Mouse (Mus musculus) cerebellum, adult 18-20 months (tissue): ENCODE data around the gene Brk1.

Source experiments
- DNase-seq, 2 experiments: peaks; one replicate each; pipeline ENCODE4 v3.0.0; 2021

Gene Brk1

DNA sequence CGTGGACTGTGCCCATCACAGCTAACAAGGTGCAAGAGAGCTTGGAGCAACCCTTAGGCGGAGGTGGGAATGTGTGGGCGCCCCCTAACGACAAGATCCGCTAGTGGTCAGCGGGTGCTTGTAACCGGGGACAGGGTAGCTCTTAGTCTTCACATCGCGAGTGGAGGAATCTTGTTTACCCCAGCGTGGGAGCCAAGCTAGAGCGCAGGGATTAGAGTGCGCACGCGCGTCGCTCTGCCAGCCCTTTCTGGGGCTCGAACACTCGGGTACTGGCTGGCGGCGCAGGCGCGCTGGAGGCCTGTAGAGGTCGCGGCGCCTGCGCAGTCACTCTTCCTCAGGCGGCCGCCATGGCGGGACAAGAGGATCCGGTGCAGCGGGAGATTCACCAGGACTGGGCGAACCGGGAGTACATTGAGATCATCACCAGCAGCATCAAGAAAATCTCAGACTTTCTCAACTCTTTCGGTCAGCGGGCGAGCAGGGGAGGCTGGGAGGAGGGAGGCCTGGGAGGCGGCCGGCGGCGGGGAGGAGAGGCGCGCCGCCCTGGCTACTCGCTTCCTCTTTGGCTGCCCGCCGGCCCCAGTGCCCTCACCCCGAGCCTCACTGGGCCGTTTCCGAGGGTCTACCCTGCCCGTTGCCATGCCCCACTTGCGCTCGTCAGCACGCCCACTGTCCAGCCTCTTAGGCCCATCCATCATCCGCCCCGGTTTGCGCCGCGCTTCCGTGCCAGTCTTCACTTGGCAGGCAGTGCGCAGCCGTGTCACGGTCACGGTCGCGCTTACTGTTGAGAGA is at the start of gene Brk1:
Gene Brk1, plus strand, starts transcription at position 341 of the 792 bp plus-strand sequence.
- peak; percentile 87 to 95 for DNase-seq

DNA sequence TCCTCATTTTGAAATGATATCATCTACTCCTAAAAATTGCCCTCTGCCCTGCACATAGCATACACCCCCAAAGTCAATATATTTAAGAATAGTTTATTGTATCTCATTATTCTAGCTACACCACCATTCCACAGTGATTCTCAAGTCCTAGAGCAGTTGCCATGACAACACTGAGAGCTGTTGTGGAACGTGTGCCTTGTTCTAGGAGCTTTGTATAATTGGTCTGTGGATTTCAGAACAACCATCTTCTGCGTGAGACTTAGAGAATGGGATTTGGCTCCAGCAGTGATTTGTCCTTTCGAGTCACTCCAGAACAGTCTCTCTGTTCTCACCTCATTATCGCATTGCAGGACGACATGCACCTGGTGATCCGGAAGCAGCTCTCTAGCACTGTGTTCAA is 44.8 kb upstream of the Brk1 start:
- no peak for DNase-seq

DNA sequence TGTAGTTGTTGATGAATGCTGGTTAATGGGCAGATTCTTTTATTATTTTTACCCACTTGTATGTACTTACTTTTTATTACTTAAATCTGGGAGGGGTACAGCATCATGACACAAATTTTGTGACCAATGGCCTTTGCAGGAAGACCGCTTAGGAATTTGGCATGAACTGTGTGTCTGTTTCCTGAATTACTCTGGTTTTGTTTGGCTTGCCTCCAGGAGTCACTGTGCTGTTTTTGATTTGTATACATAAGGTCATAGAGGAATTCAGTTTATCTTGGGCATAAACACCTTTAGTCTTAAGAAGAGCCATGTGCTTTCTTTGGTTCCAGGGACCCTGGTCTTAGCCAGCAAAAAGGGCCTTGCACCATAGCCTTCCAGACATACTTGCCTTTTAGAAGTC is 40.0 kb upstream of the Brk1 start:
- no peak for DNase-seq

DNA sequence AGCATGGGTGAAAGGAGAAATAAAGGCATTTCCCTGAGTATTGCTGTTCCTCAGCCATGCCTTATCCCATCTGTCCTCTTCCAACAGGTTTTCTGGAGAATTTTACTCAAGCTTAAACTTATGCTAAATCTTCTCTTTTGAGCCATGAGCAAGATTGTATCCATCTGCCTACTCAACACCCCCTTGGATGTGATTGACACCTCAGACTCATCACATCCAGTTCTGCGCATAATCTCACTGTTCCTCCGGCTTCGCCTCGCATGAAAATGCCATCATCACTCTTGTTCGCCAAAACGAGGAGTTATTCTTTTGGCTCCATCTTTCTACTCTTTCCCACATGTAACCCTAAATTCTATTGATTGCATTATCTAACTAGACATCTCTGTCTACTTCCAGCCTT is 28.5 kb upstream of the Brk1 start:
- DNase-seq, result no peak

DNA sequence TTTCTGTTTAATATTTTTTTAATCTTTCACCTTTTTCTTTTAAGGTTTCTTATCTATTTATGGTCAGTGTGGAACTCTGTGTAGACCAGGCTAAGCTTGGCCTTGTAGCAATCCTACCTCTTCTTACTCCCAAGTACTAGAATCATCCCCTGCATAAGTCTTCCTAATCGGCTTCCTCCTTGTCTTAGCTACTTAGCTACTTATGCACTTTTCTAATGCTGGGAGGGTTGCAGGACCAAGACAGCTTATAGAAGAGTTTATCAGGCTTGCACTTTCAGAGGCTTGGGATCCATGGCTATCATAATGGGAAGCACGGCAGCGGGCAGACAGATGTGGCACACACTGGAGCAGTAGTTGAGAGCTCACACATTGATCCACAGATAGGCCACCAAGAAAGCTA is 25.3 kb upstream of the Brk1 start:
- DNase-seq, result no peak

DNA sequence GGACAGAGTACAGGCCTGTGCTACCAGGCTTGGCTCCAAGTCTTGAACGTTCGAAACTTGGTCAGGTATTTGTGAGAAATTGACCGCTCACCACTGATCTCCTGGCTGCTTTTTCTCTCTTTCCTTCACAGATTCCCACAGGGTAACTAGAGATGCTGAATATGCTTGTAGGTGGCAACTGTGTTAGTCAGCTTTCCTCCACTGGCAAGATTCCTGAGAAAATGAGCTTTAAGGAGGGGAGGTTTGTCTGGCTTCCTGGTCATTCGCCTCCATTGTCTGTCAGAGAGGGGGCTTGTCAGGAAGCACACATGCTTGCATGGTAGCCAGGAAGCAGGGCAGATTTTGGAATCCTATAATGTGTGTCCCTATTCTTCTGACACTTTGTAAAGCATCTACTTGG is 21.5 kb upstream of the Brk1 start:
- no peak for DNase-seq

DNA sequence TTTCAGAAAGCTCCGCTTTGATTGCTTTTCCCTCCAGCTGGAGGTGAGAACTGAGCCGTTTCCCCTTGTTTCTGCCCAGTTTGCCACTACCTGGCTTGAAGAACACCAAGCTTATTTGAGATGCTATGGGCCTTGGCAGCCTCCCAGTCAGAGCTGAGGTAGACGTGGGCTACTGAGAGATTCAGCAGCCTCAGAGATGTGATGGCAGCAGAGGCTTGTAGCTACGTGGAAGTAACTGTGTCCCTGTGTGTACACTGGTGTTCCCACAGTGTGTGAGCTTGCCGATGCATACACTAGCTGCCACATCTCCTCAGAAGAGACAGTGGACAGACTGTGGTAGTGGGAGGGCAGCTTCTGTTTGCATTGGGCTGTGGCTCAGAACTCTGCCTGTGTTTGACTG is 19.5 kb upstream of the Brk1 start:
- no peak for DNase-seq

DNA sequence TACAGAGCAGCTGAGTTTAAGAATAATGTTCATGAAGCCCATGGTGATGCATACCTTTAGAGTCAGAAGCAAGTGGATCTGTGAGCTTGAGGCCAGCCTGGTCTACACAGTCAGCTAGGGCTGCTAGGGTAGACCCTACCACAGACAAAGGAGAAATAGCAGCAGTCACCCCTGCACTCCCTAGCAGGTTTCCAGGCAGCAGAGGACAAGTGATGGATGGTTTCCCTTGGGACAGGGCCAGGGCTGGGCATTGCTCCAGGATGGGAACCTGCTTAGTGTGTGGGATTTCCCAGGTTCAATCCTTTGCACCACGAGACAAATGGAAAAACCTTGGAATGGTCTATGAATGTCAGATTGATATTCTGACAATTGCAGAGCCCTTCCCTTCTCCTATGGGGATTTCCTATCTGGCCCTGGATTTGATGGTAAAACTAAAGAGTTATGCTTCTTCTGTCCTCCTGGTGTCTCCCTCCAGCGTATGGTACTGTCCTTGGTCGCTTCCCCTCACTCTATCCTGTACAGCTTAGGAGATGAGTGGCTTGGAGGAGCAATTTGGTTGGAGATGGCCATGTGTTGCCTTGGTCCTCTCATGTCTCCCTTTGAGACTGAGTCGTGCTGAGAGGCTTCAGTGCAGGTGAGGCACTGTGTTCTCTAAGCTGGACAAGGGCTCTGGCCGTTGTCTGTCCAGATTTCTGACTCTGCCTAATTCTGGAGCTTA is 17.9 kb upstream of the Brk1 start:
- DNase-seq, result no peak

DNA sequence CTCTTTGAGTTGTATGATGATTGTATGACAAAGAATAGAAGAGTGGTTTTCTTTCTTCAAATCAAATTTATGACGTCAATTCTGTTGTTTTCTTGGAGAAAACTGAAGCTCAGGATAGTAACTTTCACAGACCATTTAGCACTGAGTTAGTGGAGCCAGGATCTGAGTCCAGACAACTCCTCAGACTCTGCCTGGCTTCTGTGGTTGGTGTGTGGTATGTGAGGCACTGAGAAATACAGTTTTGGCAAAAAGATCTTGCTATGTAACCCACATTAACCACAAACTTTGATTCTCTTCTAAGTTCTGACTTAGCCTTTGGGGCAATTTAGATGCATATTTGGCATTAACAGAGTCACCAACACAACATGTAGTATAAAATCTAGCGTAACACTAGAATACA is 11.9 kb upstream of the Brk1 start:
- DNase-seq, result no peak

DNA sequence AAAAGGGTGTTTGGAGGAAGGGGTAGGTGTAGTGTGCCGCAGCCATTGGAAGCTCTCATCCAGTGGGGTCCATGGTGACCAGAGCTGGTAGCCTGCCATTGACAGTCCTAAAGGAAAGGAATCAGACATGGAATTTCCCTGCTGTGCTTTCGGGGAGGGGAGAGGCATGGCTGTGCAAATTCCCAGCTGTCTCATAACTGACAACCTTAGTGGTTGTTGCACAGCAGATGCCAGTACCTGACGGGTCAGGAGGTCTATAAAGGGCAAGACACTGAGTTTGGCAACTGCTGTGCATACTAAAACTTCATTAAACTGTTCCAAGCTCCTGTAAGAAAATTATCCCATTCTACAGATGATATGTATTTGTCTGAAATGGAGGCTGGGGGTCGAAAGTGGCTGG is 6.6 kb upstream of the Brk1 start:
- DNase-seq, result no peak

DNA sequence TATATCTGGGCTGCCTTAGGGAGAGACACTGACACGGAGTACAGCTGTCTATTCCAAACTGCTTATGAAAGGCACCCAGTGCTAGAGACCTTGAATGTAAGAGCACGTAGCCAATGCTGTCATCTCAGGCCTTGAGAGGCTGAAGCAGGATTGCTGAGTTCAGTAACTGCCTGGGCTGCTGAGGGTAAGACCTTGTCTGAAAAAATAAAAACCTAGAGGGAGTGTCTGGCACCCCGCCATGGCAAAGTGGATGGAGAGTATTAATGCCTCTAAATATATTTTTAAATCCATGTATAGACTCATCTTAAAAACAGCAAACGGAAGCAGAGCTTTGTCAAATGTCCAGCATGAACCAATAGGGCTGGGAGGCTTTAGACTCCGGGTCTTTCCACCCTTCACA is 4.7 kb upstream of the Brk1 start:
- no peak for DNase-seq

DNA sequence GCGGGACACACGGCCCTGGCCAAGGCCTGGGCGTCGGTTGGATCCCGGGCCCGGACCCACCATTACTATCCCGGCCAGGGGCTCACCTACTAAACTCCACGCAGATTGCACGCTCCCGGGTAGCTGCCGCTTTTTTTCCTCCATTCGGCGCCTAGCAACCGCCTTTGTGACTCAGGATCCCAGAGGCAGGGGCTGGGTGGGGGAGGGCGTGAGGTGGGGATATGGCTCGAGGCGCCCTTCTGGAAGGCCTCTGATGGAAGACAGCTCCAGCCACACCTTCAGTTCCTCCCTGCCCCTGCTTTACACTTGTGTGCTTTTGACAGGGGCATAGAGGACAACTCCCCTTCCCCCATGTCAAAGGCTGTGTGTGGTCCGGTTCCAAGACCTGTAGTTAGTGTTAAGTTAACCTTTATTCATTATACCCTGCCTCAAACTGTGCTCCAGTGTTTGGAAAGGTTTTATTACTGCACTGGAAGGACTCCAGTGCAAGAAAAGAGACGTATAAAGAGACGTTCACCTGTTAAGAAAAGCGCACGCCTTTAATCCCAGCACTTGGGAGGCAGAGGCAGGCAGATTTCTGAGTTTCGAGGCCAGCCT is 3.9 kb upstream of the Brk1 start, which contains the start of gene Fancd2os:
Gene Fancd2os, minus strand, starts transcription at position 173 of the 597 bp plus-strand sequence.
- no peak for DNase-seq

DNA sequence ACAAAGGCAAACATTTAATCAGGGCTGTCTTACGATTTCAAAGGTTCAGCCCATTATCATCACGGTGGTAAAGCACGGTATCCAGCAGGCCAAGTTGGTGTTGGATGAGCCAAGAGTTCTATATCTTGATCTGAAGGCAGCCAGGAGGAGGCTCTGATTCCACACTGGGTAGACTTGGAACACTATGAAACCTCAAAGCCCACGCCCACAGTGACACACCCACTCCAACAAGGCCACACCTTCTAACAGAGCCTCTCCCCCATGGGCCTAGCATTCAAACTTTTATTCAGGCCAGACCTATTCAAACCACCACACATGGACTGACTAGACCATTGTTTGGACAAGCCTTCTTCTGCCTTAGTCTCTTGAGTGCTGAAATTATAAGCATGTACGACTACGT is 1.8 kb upstream of the Brk1 start:
- DNase-seq, result no peak

DNA sequence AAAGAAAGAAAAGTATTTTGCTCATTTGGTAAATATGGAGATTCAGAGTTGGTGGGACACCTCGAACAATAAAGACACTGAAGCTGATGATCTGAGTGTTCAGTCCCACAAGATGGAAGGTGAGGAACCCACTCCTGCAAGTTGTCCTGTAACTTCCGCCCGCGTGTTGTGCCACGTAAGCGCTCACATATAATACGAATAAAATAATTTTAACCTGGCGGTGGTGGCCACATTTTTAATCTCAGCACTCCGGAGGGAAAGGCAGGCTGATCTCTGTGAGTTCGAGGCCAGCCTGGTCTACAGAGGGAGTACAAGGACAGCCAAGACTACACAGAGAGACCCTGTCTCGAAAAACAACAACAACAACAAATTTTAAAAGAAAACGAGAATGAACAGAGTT is 579 bp upstream of the Brk1 start:
- DNase-seq, result no peak

DNA sequence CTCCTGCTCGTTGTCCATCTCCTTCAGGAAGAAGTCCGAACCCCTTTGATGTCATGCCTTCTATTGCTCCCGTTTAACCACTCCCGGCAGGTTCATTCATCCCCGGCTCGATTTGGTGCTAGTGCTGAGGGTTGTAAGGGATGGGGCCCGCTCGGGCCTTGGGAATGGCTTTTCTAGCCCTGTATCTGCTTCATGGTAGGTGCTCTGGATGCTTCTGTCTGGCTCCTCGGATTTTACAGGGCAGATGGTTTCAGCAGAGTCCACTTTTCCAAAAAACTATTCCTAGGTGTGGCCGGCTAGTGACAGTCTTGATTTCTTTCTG is 613 bp downstream of the Brk1 start:
- no peak for DNase-seq

DNA sequence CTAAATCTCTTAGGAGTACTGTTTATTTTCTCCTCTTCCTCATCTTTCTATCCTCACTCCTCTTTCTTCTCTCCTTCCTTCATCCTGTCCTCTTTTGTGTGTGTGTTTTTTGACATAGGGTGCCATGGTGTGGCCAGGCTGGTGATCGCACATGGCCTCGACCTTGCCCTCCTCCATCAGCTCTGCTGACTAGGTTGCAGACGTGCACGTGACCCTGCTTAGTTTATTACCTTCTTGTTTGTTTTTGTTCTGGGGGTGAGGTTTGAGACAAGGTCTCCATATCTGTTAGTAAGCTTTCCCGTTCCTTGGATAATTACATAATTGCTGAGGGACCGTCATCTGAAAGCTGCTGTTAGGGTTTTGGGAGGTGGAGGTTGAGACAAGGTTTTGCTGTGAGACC is 4.3 kb downstream of the Brk1 start:
- DNase-seq, result no peak

DNA sequence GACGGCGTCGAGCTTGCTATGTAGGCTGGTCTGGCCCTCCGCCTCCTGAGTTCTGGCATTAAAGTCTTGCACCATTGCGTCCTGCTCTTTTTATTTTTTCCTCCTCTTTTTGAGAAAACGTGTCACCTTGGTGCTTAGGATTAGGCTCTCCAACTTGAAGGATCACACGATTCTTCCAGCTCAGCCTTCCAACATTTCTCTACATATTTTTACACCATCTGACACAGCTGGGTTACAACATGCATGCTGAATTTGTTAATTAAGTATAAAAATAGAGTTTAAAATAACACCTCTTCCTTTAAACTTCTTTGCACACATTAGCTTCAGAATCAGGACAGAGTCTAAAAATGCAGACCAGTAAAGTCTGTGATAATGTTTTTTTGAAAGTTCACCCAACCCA is 4.7 kb downstream of the Brk1 start:
- DNase-seq, result no peak

DNA sequence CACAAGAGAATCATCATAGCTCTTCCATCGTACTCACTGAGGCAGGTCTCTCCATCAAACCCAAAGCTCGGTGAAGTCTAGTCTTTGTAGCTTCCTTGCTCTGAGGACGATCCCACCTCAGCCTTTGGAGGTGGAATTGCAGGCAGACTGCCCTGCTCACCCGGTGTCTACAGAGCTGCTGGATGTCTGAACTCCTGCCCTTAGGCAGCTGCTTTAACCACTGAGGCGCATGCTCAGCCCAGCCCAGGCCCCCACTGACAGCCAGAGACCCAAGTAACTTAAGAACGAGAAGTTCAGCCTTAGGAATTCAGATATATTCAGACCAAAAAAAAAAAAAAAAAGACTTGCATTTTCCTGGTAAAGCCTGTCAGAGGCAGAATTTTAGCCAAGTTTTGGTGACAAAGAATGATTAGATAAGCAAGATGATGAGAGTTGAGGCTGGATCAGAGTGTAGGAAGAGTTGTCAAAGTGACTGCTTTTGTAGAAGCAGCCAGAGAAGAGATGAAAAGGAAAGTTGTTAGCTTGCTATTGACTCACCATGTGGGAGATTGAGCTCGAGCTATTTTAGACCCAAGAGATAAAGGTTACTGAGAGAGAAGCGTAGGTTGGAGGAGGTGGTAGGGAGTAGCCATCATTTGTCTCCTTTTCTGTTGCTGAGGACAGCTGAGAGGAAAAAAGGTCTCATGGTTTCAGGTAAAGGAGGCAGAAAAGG is 7.8 kb downstream of the Brk1 start:
- no peak for DNase-seq

DNA sequence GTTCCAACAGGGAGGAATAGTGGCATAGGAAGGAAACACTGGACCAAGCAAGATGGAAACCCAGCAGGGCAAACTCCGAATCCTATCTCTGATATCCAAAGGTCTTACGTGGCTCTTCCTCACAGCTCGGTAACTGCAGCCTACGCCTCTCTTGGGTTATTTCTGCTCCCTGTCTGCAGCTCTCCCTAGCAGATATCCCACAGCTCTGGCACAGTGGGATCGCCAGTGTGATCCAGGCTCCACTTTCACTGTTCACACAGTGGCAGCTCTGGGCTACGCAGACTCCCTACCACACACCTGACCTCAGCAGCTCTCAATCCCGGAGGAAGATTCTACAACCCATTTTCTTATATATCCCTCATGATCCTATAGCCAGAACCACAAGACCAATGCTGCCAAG is 9.6 kb downstream of the Brk1 start:
- no peak for DNase-seq

DNA sequence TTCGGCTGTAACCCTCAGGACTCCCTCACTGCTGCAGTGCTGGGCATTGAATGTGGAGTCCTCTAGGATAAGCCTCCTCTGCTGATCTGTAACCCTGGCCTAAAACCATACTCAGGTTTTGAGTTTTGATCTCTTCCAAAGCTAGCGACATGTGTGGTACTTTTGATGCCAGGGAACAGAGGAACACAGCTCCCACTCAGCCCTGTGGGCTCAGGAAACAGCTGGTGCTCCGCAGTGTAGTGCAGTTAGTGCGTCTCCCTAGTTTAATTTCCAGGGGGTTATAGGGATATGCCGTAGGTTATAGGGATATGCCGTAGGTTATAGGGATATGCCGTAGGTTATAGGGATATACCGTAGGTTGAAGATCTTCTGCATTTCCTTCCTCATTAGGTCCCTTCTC is 10.4 kb downstream of the Brk1 start:
- no peak for DNase-seq

DNA sequence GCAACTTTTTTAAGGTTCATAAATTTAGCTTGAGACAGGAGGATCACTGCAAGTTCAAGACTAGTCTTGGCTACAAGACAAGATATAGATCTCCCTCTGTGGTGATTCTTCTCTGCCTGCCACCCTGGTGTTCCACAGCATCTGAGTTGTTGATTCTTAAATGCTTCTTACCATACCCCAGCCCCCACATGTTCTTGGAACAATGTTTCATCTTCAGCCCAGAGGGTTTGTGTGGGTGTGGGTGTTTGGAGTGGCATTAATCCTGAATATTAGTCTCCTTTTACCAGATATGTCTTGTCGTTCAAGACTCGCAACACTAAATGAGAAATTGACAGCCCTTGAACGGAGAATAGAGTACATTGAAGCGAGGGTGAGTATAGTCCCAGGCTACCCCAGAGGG is 10.9 kb downstream of the Brk1 start:
- DNase-seq, result no peak

DNA sequence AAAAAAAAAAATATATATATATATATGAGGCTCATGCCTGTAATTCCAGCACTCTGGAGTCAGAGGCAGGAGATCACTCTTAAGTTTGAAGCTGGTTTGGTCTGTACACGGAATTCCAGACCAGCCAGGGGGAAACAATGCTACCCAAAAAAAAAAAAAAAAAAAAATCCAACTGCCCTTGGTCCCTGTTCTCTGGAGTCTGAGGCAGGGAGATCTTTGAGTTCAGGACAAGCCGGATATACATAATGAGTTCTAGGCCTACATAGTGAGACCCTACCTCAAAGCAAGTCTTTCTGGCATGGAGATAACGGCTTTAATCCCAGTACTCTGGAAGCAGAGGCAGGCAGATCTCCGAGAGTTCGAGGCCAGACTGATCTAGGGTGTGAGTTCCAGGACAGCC is 18.8 kb downstream of the Brk1 start:
- DNase-seq, result peak in 1 of 2 experiments; percentile 9

DNA sequence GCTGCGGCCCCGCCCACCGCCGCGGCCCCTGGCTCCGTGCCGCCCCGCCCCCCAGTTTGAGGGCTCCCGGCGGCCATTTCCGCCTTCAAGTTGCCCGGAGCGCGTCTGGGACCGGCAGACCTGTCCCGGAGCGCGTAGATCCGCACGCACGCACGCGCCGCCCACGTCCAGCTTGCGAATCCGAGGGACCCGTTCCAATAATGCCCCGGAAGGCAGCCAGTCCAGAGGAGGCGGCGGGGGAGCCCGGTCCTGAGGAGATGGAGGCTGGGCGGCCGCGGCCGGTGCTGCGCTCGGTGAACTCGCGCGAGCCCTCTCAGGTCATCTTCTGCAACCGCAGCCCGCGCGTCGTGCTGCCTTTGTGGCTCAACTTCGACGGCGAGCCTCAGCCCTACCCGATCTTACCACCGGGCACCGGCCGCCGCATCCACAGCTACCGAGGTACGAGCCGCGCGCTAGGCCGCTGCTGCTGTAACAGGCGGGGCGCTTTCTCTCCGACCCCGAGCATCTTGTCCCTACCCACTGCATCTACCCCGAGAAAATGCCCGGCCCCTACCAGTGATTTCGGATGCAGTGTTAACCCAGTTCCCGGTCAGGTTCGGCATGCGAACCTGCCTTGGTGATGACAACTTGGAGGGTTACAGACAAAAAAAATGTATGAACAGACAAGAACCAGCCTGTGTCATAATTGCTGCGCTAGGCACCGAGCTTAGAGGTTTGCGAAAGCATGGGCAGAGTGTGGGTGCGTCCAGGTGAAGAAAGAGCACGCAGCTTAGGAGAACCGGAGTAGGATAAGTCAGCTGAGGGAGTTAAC is 19.6 kb downstream of the Brk1 start, which contains the start of gene Vhl:
Gene Vhl, plus strand, starts transcription at position 19 of the 811 bp plus-strand sequence.
- DNase-seq, result peak; percentile 83 to 84
